Mouse (Mus musculus) neural tube, embryonic 10.5 days (tissue): ENCODE data around the gene Rac2.

Source experiments
- DNase-seq: peaks from one replicate; pipeline ENCODE4 v3.0.0-alpha.2; 2017; ENCODE audit warnings: low spot score; ENCODE audit errors: extremely low spot score

The Rac2 gene

DNA sequence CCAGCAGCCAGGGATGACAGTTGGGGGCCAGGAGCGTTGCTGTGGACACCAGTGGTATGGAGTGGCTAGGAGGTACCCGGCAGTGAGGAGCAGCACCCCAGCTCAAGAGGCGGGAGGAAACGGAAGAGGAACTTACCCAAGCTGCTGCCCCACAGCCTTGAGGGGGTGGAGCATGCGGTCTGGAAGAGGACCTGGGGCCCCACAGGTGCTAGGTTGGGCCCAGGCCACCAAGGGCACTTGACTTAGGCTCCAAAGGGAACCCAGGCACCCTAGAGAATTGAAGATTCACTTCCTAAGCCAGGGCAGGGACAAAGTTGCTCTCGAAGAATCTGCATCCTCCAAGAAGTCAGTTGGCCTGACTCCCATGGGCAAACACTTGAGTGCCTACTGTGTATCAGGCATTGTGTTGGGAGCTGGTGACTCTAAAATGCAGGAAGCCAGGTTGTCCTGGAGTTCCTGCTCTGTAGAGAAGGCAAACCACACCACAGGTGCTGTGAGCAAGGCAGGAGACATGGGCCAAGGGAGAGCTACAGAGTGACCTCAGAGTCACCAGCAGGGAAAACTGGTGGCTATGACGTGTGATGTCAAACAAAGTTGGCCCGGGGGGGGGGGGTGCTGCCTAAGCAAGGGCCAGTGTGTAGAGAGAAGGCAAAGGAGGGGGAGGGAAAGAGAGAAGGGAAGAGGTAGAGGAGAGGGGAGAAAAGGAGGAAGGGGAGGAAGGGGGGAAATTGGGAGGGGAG is at the start of gene Rac2:
Gene Rac2, minus strand, starts transcription at position 126 of the 740 bp plus-strand sequence.
- DNase-seq = no peak

GRCm38 (mm10) chr15:78616973-78617372 is 44.4 kb upstream of the Rac2 start:
- DNase-seq = no peak

- no peak for DNase-seq
These were observed 42.0 kb upstream of the Rac2 start for GRCm38 (mm10) chr15:78614536-78614935.

DNA sequence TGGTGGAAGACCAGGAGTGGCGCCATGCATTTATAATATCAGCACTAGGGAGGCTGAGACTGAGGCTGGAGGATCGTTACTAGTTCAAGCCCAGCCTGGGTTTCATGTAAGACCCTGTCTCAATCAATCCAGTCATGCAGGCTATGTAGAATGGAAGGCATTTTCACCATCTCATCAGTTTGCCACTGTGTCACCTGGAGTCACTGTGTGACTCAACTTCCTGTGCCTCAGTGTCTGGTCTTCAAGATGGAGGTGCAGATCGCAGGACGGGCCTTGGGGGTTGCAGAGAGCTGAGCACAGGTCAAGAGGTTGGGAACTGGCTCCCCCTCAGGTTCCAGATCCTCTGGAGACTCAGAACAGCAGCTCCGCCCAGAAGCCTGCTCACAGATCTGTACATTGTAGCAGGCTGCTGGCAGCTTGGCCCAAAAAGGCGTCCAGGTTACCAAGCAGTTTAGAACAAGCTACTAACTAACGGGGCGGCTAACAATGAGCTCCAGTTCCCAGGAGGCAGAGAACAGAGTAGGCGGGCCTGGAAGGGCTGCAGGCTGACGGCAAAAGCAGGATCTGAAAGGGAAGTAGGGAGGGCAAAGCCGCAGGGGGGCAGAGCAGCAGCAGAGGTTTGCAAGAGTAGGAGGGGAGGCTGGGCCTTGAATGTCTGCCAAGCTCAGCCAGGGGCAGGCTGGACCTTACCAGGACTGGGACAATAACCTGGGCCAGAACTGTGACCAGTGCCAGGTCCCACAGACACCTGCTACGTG is 38.3 kb upstream of the Rac2 start:
- no peak for DNase-seq

GRCm38 (mm10) chr15:78607463-78607862 is 34.9 kb upstream of the Rac2 start:
- DNase-seq = no peak

DNA sequence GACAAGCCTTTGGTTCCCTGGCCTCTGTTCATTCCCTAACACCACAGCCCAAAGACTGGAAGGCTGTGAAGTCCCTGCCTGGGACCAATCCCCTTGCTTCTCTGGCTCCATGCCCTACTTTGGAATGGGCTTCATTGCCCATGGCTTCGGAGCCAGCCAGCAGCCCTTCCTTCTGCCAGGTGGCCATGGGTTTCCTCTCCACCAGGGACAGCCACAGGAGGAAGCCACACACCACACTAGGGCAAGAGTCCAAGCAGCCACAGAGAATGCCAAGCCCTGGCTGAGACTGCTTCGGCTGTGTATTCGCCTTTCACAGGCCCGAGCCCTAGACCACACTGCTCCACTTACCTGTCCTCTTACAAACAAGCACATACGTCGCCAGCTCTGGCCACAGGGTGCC is 33.5 kb upstream of the Rac2 start:
- DNase-seq = no peak

GRCm38 (mm10) chr15:78605371-78605791 is 32.8 kb upstream of the Rac2 start:
- no peak for DNase-seq

- DNase-seq = no peak
These were observed 31.7 kb upstream of the Rac2 start for GRCm38 (mm10) chr15:78604255-78604654.

DNA sequence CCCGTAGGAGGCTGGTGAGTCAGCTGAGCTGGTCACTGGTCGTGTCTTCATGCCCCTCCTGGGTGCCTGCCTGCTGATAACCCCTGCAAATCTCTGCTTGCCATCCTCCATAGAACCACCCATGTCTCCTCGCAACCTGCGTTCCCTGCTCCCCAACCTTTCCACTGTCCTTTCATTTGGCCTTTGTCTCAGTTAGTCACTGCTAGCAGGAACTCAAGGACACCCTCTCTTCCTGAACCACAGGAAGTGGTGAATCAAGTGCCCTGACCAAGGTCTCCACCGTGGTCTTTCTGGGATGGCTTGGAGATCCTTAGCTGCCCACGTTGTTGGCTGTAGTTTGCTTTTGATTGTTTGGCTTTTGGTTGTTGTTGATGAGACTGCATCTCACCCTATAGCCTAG is 28.6 kb upstream of the Rac2 start:
- DNase-seq = no peak

- DNase-seq = no peak
These were observed 27.1 kb upstream of the Rac2 start for GRCm38 (mm10) chr15:78599529-78600193.

GRCm38 (mm10) chr15:78599124-78599523 is 26.5 kb upstream of the Rac2 start:
- no peak for DNase-seq

GRCm38 (mm10) chr15:78597729-78598128 is 25.1 kb upstream of the Rac2 start:
- no peak for DNase-seq

DNA sequence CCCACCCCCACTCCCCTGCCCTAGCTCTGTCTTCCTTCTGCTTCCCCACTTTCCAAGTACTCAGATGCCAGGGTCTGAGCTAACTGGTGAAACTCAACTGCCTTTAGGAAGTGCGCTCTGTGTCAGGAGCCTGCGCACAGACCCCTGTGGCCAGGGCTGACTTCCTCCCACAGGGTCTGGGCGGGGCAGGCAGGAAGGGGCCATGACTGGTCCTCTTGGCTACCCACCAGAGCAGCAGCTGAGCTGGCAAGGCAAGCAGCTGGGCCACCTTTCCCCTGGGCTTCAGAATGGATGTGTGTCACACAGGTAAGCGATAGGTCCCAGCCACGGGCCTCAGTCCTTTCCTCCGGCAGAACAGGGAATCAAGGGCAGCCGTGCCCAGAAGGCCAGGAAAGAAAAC is 24.3 kb upstream of the Rac2 start, which contains the start of gene Cyth4:
Gene Cyth4, plus strand, starts transcription at position 134 of the 400 bp plus-strand sequence.
- no peak for DNase-seq

DNA sequence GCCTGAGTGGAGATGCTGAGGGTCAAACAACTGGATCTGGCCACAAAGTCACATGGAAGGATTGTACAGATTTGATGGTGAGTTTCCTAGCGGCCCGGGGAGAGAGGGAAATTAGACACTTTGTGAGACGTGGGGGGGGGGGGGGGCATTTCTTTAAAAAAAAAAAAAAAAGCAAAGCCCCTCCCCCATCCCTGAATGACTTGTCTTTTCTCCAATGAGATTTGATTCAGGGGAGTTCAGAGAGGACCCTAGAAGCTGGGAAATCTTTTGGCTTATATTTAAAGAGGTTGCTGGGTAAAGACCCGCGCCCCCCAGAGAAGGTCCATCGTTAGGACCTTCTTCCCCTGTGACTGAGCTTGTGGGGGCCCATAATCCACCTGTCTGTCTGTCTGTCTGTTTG is 23.9 kb upstream of the Rac2 start:
- no peak for DNase-seq

GRCm38 (mm10) chr15:78595468-78595867 is 22.9 kb upstream of the Rac2 start:
- DNase-seq = no peak

DNA sequence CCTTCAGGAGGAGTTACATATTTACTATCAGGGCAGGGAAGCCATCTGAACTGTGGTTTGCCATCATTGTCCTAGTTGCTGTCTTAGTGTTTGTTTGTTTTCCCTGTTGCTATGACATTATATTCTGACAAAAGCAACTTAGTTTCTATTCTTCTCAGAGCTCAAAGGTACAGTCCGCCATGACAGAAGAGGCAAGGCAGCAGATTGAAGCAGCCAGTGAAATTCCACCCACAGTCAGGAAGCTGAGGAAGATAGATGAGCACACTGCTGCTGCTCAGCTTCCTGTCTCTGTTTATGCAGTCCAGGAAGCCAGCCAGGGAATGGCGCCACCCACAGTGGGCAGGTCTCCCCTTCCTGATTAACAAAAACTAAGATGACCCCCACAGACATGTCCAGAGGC is 22.2 kb upstream of the Rac2 start:
- no peak for DNase-seq

DNA sequence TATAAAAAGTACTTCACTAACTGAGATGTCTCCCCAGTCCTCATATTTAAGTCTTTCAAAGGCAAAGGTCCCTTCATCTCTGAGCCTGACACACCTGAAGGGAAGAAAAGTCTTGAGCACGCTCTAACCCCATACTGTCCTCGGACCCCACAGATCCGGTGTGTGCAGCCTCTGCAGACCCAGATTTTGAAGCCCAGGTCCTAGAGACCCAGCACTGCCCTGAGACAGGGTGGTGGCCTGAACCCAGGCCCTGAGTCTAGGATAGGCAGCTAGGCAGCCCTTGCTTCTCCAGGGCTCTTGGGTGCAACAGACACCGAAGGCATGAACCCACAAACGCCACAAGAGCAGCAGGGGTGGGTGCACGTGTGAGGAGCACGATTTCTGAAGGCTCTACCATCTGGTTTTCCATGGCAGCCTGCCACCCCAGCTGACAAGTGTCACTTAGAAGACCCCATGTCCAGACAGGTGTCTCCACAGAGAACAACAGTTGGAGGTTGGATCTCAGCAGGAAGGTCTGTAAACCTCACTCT is 21.4 kb upstream of the Rac2 start:
- DNase-seq = no peak

- DNase-seq = no peak
These were observed 19.9 kb upstream of the Rac2 start for GRCm38 (mm10) chr15:78592452-78592968.

DNA sequence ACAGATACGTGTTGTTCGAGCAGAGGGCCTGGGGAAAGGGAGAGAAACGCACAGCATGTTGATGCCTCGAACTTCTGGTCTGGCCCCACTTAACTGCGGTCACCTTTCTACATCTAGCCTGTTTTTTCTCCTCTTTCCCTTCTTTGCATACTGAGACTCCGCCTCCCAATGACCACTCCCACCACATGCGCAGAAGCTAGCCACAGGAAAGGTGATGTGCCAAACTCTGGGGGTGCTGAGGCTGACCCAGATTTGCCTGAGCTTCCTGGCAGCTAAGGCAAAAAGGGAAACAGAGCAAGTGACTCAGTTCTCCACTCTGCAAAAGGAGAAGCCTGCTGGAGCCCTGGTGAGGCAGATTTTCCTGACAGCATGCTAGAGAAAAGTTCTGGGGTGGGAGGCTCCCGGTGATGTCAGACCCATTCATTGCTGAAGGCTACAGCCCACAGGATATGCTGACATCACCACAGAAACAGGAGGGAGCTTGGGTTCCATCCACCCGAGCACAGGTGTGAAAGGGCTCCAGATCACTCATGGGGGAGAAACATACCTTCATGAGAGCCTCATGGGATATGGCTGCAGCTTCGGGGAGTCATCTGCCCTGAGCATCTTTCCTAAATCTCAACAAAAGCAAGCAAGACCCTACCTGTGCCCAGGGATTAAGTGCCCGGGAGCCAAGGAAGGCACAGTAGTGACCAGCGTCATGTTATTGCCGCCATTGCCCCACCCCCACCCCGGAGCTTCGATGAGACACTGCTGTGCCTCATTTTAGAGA is 19.3 kb upstream of the Rac2 start:
- DNase-seq = no peak

GRCm38 (mm10) chr15:78590785-78591184 is 18.2 kb upstream of the Rac2 start:
- DNase-seq = no peak

DNA sequence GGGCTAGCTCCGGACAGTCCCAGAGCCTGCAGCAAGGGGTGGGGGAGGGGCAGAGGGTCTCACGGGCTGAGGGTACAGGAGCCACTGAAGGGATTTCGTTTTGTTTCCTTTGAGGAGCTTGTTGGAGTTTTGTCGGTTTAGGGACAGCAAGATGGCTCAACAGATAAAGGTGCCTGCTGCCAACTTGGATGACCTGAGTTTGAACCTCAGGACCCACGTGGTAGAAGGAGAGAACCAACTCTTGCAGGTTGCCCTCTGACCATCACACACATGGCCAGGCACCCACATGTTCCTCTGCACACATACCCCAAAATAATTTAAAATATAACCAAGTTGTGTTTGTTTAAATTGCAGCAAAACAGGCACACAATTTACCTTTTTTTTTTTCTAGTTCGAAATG is 17.4 kb upstream of the Rac2 start:
- no peak for DNase-seq
